8 mouse cellular contexts compared by ENCODE assay signal in the genomic region with DNA sequence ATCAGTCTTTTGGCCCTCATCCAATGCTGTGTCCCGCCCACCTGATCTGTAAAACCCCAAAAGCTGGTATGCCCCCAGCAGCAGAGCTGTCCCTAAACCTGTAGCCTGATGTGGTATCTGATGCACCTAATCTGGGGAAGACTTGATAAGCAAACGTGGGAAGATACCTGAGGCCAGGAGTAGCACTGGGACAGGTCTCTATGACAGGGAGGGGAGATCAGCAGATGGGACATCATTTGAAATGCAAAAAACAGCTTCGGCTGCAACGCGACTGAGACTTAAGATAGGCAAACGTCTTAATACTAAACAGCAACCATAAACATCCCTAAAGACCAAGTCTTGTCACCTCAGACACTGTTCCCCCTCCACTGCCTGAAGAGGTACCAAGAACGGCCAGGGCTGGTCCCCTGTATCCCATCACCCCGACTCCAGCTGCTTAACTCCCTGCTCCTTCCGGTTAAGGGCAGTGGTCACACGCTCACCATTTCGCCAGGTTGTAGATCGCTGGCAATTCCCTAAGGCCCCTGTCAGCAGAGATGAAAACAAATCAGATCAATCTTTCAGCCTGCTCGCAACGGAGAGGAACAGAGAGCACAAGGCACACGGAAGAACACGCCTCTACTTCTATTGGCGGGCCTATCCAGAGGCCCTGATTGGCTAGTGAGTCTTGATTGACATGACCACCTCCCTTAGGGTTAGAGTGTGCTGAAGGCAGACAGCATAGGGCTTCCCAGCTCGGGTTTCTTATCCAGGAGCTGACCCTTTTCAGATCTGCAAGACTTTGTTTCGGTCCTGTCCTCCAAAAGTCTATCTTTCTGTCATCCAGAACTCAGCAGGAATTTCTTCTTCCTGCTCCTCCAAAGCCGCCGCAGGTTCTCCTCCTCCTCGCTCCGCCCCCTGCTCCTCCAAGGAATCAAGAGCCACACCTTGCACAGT. TPM values are rescaled to one million over a fixed set of nuclear protein-coding genes. Genes with fewer than 3 reads are reported as not detected.
DNase-seq lines count a peak whose midpoint lies in the region; ATAC-seq and TF ChIP-seq lines count a peak whose summit lies in the region.
"Not testable (repeated sequence)": the region's sequence is repeated elsewhere in the genome, so short reads cannot be mapped to it uniquely, and the experiment has no call there.

A gene (minus strand): TSS at position 610 of the 936 bp plus-strand sequence.

- not testable (repeated sequence) for H3K36me3 ChIP-seq in ES-E14 (ENCODE audit: control insufficient read depth, insufficient read depth, low read length, poor library complexity, severe bottlenecking); forebrain, postnatal 0 days (ENCODE audit: insufficient read depth); neural tube, embryonic 14.5 days (ENCODE audit: control insufficient read depth, insufficient read depth, low read length); testis, adult 2 months (ENCODE audit: control insufficient read depth, insufficient read depth, low read length)

- peak within 1 kb of the TSS; percentile 73 for H3K9ac ChIP-seq in ES-E14 (ENCODE audit: insufficient read depth, low read depth, low read length, poor library complexity, severe bottlenecking)
- H3K9ac ChIP-seq in forebrain, postnatal 0 days: peak within 1 kb of the TSS; percentile 61
- H3K9ac ChIP-seq in neural tube, embryonic 14.5 days (replicated peaks; ENCODE audit: low read depth, low read length): peak within 1 kb of the TSS; percentile 52; the same call in 1 of the 2 replicates

- peak within 1 kb of the TSS; percentile 75 to 89 for H3K4me3 ChIP-seq in ES-E14 (ENCODE audit: insufficient read depth in 1 of 2, low read depth in 1 of 2, low read length in 2 of 2, poor library complexity in 1 of 2, severe bottlenecking in 1 of 2)
- peak within 1 kb of the TSS; percentile 83 for H3K4me3 ChIP-seq in cerebellum, adult 2 months (replicated peaks; ENCODE audit: insufficient read depth, low read depth, low read length)
- H3K4me3 ChIP-seq in forebrain, postnatal 0 days (ENCODE audit: low read depth, low read length): peak within 1 kb of the TSS; percentile 44
- peak within 1 kb of the TSS; percentile 65 for H3K4me3 ChIP-seq in layer of hippocampus, adult 2 months
- peak within 1 kb of the TSS; percentile 49 for H3K4me3 ChIP-seq in neural tube, embryonic 14.5 days (ENCODE audit: low read depth, low read length)
- peak within 1 kb of the TSS; percentile 85 for H3K4me3 ChIP-seq in testis, adult 2 months (ENCODE audit: control insufficient read depth, low read depth, low read length)

- whole genome bisulfite sequencing in cerebellum, adult 2 months: 5% methylated on average over 23 of the region's 23 CpGs
- 6% methylated on average over 21 of the region's 23 CpGs for WGBS in forebrain, postnatal 0 days
- WGBS in neural tube, embryonic 14.5 days: 5% methylated on average over 19 of the region's 23 CpGs

- DNase-seq in ES-E14 (ENCODE audit: low read depth, low spot score): peak; percentile 26
- DNase-seq in cerebellum, adult 2 months: peak; percentile 60 to 72
- DNase-seq in forebrain, postnatal 0 days: peak; percentile 74
- peak; percentile 24 to 49 for DNase-seq in layer of hippocampus, adult 2 months (ENCODE audit: low spot score in 2 of 2)
- peak; percentile 54 to 63 for DNase-seq in lung, adult 18-20 months

- not testable (repeated sequence) for TF ChIP-seq CTCF in cerebellum, adult 2 months (IDR thresholded peaks at IDR 0.05; ENCODE audit: borderline replicate concordance, insufficient read depth, low read depth, low read length); forebrain, postnatal 0 days (IDR thresholded peaks at IDR 0.05; ENCODE audit: low read depth); layer of hippocampus, adult 2 months (conservative IDR thresholded peaks at IDR 0.05); testis, adult 2 months (IDR thresholded peaks at IDR 0.05; ENCODE audit: control insufficient read depth, insufficient read depth, insufficient replicate concordance, low read depth, low read length)

- peak; percentile 100 for ATAC-seq in forebrain, postnatal 0 days
- ATAC-seq in hematopoietic stem cell, adult 5-6 weeks (replicated peaks in 1 of 2; ENCODE audit: insufficient read depth in 1 of 2, low FRiP score in 2 of 2, low TSS enrichment in 1 of 2, low read depth in 1 of 2, poor library complexity in 2 of 2, severe bottlenecking in 2 of 2): peak; percentile 100
- peak; percentile 100 for ATAC-seq in neural tube, embryonic 14.5 days (ENCODE audit: low read depth)

- H3K4me1 ChIP-seq in ES-E14 (ENCODE audit: control insufficient read depth in 2 of 2, insufficient read depth in 2 of 2, low read length in 2 of 2, poor library complexity in 1 of 2); cerebellum, adult 2 months (ENCODE audit: control insufficient read depth, insufficient read depth, low read length); forebrain, postnatal 0 days (ENCODE audit: insufficient read depth); neural tube, embryonic 14.5 days (ENCODE audit: control insufficient read depth, insufficient read depth, low read length); testis, adult 2 months (ENCODE audit: control insufficient read depth, insufficient read depth, low read length): not testable (repeated sequence)

- not testable (repeated sequence) for H3K27ac ChIP-seq in ES-E14 (ENCODE audit: insufficient read depth, low read depth, low read length, poor library complexity, severe bottlenecking); cerebellum, adult 2 months (ENCODE audit: insufficient read depth, low read length); forebrain, postnatal 0 days (ENCODE audit: low read depth, low read length); testis, adult 2 months (ENCODE audit: control insufficient read depth, insufficient read depth, low read depth, low read length)
- peak within 1 kb of the TSS; percentile 81 for H3K27ac ChIP-seq in layer of hippocampus, adult 2 months
- H3K27ac ChIP-seq in neural tube, embryonic 14.5 days (ENCODE audit: low read depth, low read length): peak within 1 kb of the TSS; percentile 23; the same call in 1 of the 2 replicates

- H3K9me3 ChIP-seq in ES-E14 (ENCODE audit: control insufficient read depth, insufficient read depth, low read depth, low read length); forebrain, postnatal 0 days (ENCODE audit: low read length); neural tube, embryonic 14.5 days (ENCODE audit: control insufficient read depth, low read length): not testable (repeated sequence)

- TF ChIP-seq POLR2A in cerebellum, adult 2 months (IDR thresholded peaks at IDR 0.05; ENCODE audit: borderline replicate concordance, insufficient read depth, low read length); testis, adult 2 months (IDR thresholded peaks at IDR 0.05; ENCODE audit: control insufficient read depth, low read depth, low read length): not testable (repeated sequence)

- in situ Hi-C loops in ES-E14 (cut with MboI; ENCODE audit: low sequenced_read_pairs in 2 of 2, unreplicated experiment in 2 of 2): not testable (repeated sequence)

- not testable (repeated sequence) for H3K27me3 ChIP-seq in cerebellum, adult 2 months (ENCODE audit: control insufficient read depth, insufficient read depth, low read length); forebrain, postnatal 0 days (ENCODE audit: insufficient read depth, low read length); neural tube, embryonic 14.5 days (ENCODE audit: control insufficient read depth, insufficient read depth, low read length); testis, adult 2 months (ENCODE audit: control insufficient read depth, insufficient read depth, low read length)

- peak within 1 kb of the TSS; percentile 66 for H3K4me2 ChIP-seq in forebrain, postnatal 0 days (ENCODE audit: low read depth)
- peak within 1 kb of the TSS; percentile 62 for H3K4me2 ChIP-seq in neural tube, embryonic 14.5 days (ENCODE audit: low read depth, low read length)

RNA-seq across cellular contexts. Expression of the gene that starts here (rescaled TPM):
- total RNA-seq in ES-E14 (2012; rRNA removed): 5.0 TPM in 2 replicates
- polyA plus RNA-seq in cerebellum, adult 2 months (2012; rRNA removed): 2.9 and 3.9 TPM in 2 replicates
- 6.6 and 8.1 TPM in 2 replicates for total RNA-seq in forebrain, postnatal 0 days (2014; rRNA removed)
- polyA plus RNA-seq in forebrain, postnatal 0 days (2015; fragmentation: Nextera tagmentation; extraction: Ambion mirVana): 3.6 and 6.0 TPM in 2 replicates
- total RNA-seq in hematopoietic stem cell, adult 5-6 weeks (2017): 7.3 and 9.3 TPM in 2 replicates
- 1 to 10 TPM; 7.7 to 8.3 TPM for total RNA-seq in layer of hippocampus, adult 2 months (2021)
- 10.3 and 11.7 TPM in 2 replicates for polyA plus RNA-seq in neural tube, embryonic 14.5 days (2014; fragmentation: Nextera tagmentation; extraction: Ambion mirVana)
- polyA plus RNA-seq in testis, adult 2 months (2012; rRNA removed): 0.29 and 1.4 TPM in 2 replicates
